Mouse (Mus musculus) neural tube, embryonic 14.5 days (tissue): ENCODE data around the gene Hist1h4i. TPM values are rescaled to one million over a fixed set of nuclear protein-coding genes. Genes with fewer than 3 reads are reported as not detected.
"Not testable (repeated sequence)": the region's sequence is repeated elsewhere in the genome, so short reads cannot be mapped to it uniquely, and the experiment has no call there.

ENCODE experiments used
- ATAC-seq: fragments of 200-750 bp; cut with Nextera tagmentation; 2 replicates; pipeline ENCODE4 v1.8.0; 2017; ENCODE audit warnings: low read depth, mild to moderate bottlenecking, moderate TSS enrichment, moderate library complexity
- H3K27ac ChIP-seq: fragments of 300-500 bp; sonication (generic); 2 replicates; pipeline ENCODE4 v1.5.1; 2014; ENCODE audit warnings: low read depth, mild to moderate bottlenecking, control low read depth, low read length, moderate library complexity, mixed read lengths
- H3K27me3 ChIP-seq: fragments of 300-500 bp; sonication (generic); 2 replicates; pipeline ENCODE4 v1.6.1; 2014; ENCODE audit warnings: low read length; ENCODE audit not compliant: control insufficient read depth, insufficient read depth
- H3K36me3 ChIP-seq: fragments of 300-500 bp; sonication (generic); 2 replicates; pipeline ENCODE4 v1.6.1; 2014; ENCODE audit warnings: low read length, mixed read lengths; ENCODE audit not compliant: control insufficient read depth, insufficient read depth
- H3K4me1 ChIP-seq: fragments of 300-500 bp; sonication (generic); 2 replicates; pipeline ENCODE4 v1.6.1; 2014; ENCODE audit warnings: low read length; ENCODE audit not compliant: control insufficient read depth, insufficient read depth
- H3K4me2 ChIP-seq: fragments of 300-500 bp; sonication (generic); 2 replicates; pipeline ENCODE4 v1.6.1; 2014; ENCODE audit warnings: mild to moderate bottlenecking, low read depth, low read length, control low read depth
- H3K4me3 ChIP-seq: fragments of 300-500 bp; sonication (generic); 2 replicates; pipeline ENCODE4 v1.5.1; 2014; ENCODE audit warnings: low read depth, low read length, control low read depth, mixed read lengths
- H3K9ac ChIP-seq: fragments of 300-500 bp; sonication (generic); replicated peaks from 2 replicates; pipeline ENCODE4 v1.6.1; 2014; ENCODE audit warnings: low read depth, mild to moderate bottlenecking, control low read depth, low read length, mixed read lengths
- H3K9me3 ChIP-seq: fragments of 300-500 bp; sonication (generic); 2 replicates; pipeline ENCODE4 v1.6.1; 2016; ENCODE audit warnings: low read length; ENCODE audit not compliant: control insufficient read depth
- WGBS: fragments of 180-500 bp; shearing (Covaris S2); extraction: QIAGEN DNeasy Blood & Tissue Kit; methylation state at CpG from one replicate; pipeline ENCODE4 v1.1.7; 2014; 5-methylcytosine and 5-hydroxymethylcytosine counted together
- polyA plus RNA-seq: library from polyadenylated mRNA; unstranded; fragments of >200 nt; fragmentation: Nextera tagmentation; extraction: Ambion mirVana; gene quantifications from 2 replicates; pipeline ENCODE4 v1.2.1, GENCODE M21; 2014

Gene Hist1h4i
- polyA plus RNA-seq, 1 experiment from 2014 or later, result 5.7 TPM

- no peak overlapping the region for H3K9ac ChIP-seq
- no peaks in the 10 kb centered on the region for H3K27me3 ChIP-seq
- H3K4me1 ChIP-seq, result peaks cover 22% of the 10 kb centered on the region
- no peak overlapping the region for H3K27ac ChIP-seq
- 11% methylated on average over 2 of the region's 2 CpGs for WGBS
- peak overlapping the region; percentile 68 for H3K4me2 ChIP-seq
- no peaks in the 10 kb centered on the region for H3K9me3 ChIP-seq
- H3K36me3 ChIP-seq, result no peaks in the 10 kb centered on the region
- H3K4me3 ChIP-seq, result peak overlapping the region; percentile 36; the same call in 1 of the 2 replicates
- no peak for ATAC-seq
These were observed 1.2 kb downstream of the Hist1h4i start for GRCm38 (mm10) chr13:22039951-22040463.

DNA sequence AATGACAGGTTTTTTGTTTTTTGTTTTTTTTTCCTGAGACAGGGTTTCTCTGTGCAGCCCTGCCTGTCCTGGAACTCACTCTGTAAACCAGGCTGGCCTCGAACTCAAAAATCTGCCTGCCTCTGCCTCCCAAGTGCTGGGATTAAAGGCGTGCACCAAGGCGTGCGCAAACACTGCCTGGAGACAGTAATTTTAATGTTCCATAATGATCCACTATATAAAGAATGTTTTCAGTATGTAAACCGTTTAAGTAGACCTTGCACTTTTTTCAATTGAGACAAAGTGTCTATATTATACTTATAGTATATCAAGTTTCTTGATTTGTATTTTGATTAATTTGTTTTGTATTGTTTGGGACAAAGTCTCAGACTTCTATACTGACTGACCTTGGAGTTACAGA is 1.8 kb downstream of the Hist1h4i start:
- Histone ChIP-seq H3K4me2 (no peak overlapping the region), H3K9me3 (no peaks in the 10 kb centered on the region), H3K4me1 (peaks cover 25% of the 10 kb centered on the region), H3K27me3 (no peaks in the 10 kb centered on the region), H3K4me3 (no peak overlapping the region), H3K27ac (no peak overlapping the region), H3K36me3 (no peaks in the 10 kb centered on the region), H3K9ac (no peak overlapping the region)
- 73% methylated on average over 5 of the region's 5 CpGs for WGBS
- no peak for ATAC-seq

DNA sequence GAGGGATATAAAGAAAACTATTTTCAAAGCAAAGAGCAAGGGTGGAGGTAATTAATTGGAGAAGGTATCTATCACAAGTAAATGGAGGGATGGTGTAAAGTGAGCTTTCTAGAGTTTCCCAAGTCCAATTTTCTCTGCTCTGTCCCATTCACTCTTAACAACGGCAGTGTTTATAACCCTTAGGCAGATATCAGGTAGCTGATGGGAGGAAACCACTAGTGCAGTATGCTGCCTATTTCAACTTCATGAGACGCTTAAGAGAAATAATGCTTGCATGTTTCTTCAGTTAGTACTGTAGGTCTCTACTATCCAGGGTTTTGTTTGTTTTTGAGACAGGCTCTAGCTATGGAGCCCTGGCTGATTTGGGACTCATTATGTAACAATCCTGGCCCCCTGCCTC is 3.7 kb downstream of the Hist1h4i start:
- ATAC-seq, result no peak
- Histone ChIP-seq H3K27me3 (no peaks in the 10 kb centered on the region), H3K27ac (no peak overlapping the region), H3K9ac (no peak overlapping the region), H3K36me3 (no peaks in the 10 kb centered on the region), H3K4me3 (no peak overlapping the region), H3K9me3 (no peaks in the 10 kb centered on the region), H3K4me2 (no peak overlapping the region), H3K4me1 (peaks cover 21% of the 10 kb centered on the region)
- WGBS, result 71% methylated on average over 2 of the region's 2 CpGs

GRCm38 (mm10) chr13:22036986-22037385 is 4.2 kb downstream of the Hist1h4i start:
- H3K9ac ChIP-seq, result no peak overlapping the region
- no peak for ATAC-seq
- 67% methylated on average over 3 of the region's 3 CpGs for WGBS

DNA sequence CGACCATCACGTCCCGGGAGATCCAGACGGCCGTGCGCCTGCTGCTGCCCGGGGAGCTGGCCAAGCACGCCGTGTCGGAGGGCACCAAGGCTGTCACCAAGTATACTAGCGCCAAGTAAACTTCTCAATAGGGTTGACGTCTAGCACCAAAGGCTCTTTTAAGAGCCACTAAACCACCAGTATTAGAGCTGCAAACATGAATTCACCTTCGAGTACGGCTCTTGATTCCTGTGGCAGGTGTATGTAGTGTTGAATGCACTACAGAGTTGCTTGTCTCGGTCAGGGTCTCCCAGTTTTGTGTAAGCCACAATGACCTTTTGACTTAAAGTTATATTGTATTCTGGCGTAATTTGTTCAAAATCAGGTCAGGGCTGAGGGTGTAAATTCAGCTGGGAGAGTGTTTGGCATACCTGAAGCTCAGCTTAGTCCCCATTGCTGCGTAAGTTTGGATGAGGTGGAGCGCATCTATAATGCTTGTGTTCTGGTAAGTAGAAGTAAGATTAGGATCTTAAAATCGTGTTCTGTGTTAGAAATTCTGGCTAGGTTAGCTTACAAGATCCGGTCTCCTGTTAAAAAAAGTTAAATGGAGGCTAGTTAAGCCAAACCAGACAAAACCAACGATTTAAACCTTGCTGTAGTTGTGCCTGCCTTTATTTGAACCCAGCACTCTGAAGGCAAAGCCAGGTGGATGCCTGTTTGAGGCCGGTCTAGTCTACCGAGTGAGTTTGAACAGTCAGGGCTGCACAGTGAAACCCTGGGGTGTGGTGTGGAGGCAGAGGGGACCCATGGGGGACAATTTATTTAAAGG is 4.8 kb downstream of the Hist1h4i start:
- Histone ChIP-seq H3K36me3 (no peaks in the 10 kb centered on the region), H3K4me2 (peak overlapping the region; percentile 68), H3K4me3 (peak overlapping the region; percentile 33), H3K9ac (no peak overlapping the region), H3K27me3 (no peaks in the 10 kb centered on the region), H3K9me3 (no peaks in the 10 kb centered on the region), H3K27ac (peak overlapping the region; percentile 55; the same call in 1 of the 2 replicates), H3K4me1 (peaks cover 16% of the 10 kb centered on the region)
- peak; percentile 26 for ATAC-seq
- WGBS, result 4% methylated on average over 17 of the region's 23 CpGs

More at GRCm38 (mm10) chr13:22036986-22037385, 4.2 kb downstream of the Hist1h4i start:
- Histone ChIP-seq H3K27me3 (no peaks in the 10 kb centered on the region), H3K27ac (no peak overlapping the region), H3K36me3 (no peaks in the 10 kb centered on the region), H3K4me1 (peaks cover 17% of the 10 kb centered on the region), H3K4me3 (no peak overlapping the region), H3K4me2 (peak overlapping the region; percentile 68; the same call in 1 of the 2 replicates), H3K9me3 (no peaks in the 10 kb centered on the region)

- WGBS, result under 1% methylated on average over 22 of the region's 69 CpGs
- Histone ChIP-seq H3K27ac (peak within 1 kb of the TSS; percentile 55; the same call in 1 of the 2 replicates), H3K9ac (0 out of 2 replicates have a peak within 1 kb of the TSS, but pooled peaks have one; percentile 25), H3K4me2 (peak within 1 kb of the TSS; percentile 68), H3K4me1 (peaks cover 13% of the 10 kb centered on the region), H3K4me3 (peak within 1 kb of the TSS; percentile 33)
- peak; percentile 99 for ATAC-seq
- H3K9me3 ChIP-seq, H3K27me3 ChIP-seq, H3K36me3 ChIP-seq: not testable (repeated sequence)
These were observed 5.7 kb downstream of the Hist1h4i start, which contains the start of the genes Hist1h2ah and Hist1h2bk for GRCm38 (mm10) chr13:22035267-22036148. Gene Hist1h2ah, minus strand, starts transcription at chr13:22035568. Gene Hist1h2bk, plus strand, starts transcription at chr13:22035870.

GRCm38 (mm10) chr13:22034443-22035266 is 6.5 kb downstream of the Hist1h4i start:
- H3K4me2 ChIP-seq, result peak overlapping the region; percentile 68
- 0 out of 2 replicates have a peak, but pooled peaks have one; percentile 6 for ATAC-seq
- H3K9ac ChIP-seq, result 0 out of 2 replicates have a peak overlapping the region, but pooled peaks have one; percentile 25
- no peaks in the 10 kb centered on the region for H3K9me3 ChIP-seq
- peaks cover 10% of the 10 kb centered on the region for H3K4me1 ChIP-seq
- no peak overlapping the region for H3K27ac ChIP-seq
- no peaks in the 10 kb centered on the region for H3K27me3 ChIP-seq
- WGBS, result under 1% methylated on average over 9 of the region's 14 CpGs
- peak overlapping the region; percentile 33 for H3K4me3 ChIP-seq
- H3K36me3 ChIP-seq, result no peaks in the 10 kb centered on the region

- 53% methylated on average over 5 of the region's 5 CpGs for WGBS
- Histone ChIP-seq H3K4me3 (no peak overlapping the region), H3K27me3 (no peaks in the 10 kb centered on the region), H3K9ac (no peak overlapping the region), H3K36me3 (no peaks in the 10 kb centered on the region), H3K4me2 (no peak overlapping the region), H3K27ac (no peak overlapping the region), H3K9me3 (no peaks in the 10 kb centered on the region), H3K4me1 (peaks cover 10% of the 10 kb centered on the region)
- no peak for ATAC-seq
These were observed 7.3 kb downstream of the Hist1h4i start for GRCm38 (mm10) chr13:22033741-22034442.
